Mouse (Mus musculus) ZHBTc4 (cell line): Measurements from ENCODE around the gene Abcc5.
"Not testable (repeated sequence)": the region's sequence is repeated elsewhere in the genome, so short reads cannot be mapped to it uniquely, and the experiment has no call there.

Experiments
- DNase-seq: peaks from one replicate; pipeline ENCODE4 v3.0.0-alpha.2; 2011; ENCODE audit warnings: low read depth, low spot score

The Abcc5 gene

GRCm38 (mm10) chr16:20425855-20426598, at the start of gene Abcc5:
Gene Abcc5 (minus strand): TSS chr16:20426394.
- peak; percentile 97 for DNase-seq

DNA sequence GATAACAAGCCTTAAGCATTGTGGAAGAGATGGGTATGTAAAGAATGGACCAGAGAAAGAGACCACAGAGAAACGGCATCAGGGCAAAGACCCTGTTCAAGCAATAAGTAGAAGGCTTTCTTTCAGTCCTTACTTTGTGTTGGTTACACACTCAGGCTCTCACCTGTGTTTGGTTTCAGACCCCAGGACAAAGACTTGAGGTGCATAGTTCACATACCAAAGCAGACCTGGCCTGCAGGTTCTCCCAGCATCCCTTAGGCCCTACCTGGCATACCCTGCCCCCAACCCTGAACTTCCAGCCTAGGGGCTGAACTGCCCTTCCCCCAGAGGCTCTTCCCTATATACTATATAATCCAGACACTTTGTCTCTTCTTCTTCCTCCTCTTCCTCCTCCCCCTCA, 49.1 kb upstream of the Abcc5 start:
- peak; percentile 33 for DNase-seq

GRCm38 (mm10) chr16:20474786-20475185, 48.6 kb upstream of the Abcc5 start:
- peak; percentile 33 for DNase-seq

DNA sequence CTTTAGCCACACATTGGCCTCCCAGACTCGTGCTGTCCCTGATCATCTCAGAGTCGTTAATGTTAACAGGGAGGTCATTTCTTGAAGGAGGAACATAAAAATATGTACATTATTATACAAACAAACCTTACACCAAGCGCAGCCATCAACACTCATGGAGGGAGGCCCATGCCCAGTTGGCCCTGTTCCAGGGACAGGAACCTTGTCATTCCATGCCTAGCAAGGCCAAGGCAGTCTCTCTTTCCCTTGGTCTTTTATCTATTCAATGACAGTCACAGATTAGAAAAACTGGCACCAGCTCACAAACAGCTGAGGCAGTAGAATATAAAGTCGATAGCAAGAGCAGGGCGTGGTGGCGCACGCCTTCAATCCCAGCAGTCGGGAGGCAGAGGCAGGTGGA, 48.0 kb upstream of the Abcc5 start:
- DNase-seq: peak; percentile 23

- DNase-seq: no peak
Measured at GRCm38 (mm10) chr16:20473748-20474147, 47.6 kb upstream of the Abcc5 start.

DNA sequence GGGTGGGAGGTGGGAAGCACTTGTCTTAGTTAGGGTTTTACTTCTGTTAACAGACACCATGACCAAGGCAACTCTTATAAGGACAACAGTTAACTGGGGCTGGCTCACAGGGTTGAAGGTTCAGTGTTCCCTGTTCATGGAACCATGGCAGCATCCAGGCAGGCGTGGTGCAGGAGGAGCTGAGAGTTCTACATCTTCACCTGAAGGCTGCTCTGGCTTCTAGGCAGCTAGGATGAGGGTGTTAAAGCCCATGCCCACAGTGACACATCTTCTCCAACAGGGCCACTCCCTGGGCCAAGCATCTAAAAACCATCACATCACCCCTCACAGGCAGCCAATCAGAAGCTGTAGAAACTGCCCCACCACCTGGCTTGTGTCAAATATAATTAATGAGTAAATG, 45.5 kb upstream of the Abcc5 start:
- DNase-seq: no peak

DNA sequence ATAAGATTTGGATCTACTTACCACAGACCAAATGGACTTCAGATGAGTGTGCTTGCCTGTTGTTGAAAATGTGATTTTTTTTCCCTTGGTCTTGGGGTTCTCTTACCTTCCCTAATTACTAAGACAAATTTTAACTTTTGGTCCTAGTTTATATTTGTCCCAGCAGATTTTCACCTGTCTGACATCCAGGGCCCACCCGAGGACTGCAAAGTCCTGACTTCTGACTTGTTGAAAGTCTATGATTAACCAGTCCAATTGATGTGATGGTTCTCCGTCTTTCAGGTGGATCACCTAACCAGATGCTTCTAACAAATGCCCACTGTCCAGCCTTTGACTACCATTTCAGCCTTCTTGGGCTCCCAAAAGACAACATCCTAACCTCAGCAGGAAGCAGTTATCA, 44.8 kb upstream of the Abcc5 start:
- DNase-seq: no peak

DNA sequence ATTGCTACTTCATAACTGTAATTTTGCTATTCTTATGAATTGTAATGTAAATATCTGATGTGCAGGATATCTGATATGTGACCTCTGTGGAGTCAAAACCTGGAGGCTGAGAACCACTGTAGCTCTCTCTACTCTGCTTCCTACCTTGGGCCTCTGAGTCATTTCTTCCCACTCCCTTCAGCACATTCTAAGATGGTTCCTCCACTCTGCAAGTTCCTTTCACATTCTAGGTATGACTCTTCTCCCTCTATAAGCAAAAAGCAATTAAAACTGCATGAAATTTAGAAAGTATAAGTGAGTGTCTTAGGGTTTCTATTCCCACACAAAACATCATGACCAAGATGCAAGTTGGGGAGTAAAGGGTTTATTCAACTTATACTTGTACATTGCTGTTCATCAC, 38.5 kb upstream of the Abcc5 start:
- no peak for DNase-seq

DNA sequence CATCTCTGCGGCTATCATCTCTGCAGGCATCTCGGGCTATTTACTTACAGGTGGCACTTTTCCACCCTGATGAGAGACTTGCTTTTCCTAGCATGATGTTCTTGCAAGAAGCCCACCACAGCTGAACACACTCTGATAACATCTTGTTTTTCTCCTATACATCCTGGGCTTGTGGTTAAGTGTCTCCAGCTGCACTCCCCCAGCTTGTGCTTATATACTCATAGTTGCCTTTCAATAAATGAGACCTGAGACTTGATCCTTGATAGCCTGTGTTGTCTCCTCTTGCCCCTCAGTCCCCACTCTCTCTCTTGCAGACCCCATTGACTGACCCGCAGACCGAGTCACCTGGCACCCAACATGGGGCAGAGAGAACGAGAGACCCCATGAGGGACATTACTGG, 32.5 kb upstream of the Abcc5 start:
- DNase-seq: not testable (repeated sequence)

DNA sequence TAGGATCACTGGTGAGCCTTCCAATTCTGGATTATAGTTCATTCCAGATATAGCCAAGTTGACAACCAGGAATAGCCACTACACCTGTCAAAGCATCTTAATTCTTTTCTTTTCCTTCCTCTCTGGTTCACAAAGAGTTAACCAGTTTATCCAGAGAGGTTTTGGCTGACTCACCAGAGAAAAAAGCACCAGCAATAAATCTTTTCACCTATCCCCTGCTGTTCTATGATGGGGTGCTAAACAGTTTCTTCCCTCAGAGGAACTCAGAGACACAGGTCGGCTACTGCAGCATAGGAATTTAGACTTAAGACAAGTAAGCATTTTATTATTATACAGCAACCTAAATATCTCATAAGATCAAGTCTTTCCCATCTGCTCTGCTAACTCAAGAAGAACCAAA, 29.9 kb upstream of the Abcc5 start:
- no peak for DNase-seq

DNA sequence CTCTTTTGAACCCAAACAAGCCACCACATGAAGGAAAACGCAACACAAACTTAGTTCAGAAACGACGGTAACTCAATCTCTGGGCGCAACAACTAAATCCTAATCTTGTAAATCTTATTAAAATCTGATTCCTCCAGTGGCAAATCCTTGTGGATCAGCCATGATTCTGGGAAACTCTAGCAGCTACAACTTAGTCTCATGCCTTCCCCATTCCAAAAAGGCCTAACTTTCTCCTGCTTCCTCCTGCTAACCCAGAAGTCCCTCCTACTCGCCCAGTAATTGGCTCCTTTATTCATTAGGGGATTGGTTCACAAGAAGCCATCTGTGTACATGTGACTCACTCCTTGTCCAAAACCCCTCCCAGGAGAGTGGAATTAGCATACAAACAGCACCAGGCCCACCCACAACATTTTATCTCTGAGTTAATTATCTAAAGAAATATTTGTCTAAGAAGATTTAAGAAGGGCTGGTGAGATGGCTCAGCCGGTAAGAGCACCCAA, 28.0 kb upstream of the Abcc5 start:
- peak; percentile 93 for DNase-seq

DNA sequence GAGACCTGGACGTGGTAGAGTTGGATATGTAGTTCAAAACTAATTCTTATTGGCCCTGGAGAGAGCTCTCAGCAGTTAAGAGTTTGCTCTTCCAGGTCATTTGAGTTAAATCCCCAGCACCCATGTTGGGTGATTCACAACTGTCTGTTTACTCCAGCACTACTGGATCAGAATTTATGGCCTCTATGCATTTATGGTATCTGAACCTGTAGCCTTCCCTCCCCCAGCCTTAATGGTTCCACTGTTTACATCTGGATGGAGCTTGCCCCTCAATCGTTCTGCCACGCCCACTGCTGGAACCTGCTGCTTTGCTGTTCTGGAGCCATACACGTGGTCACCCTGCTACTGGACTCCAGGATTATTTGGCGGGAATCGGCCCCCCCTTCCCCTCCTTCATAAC, 25.6 kb upstream of the Abcc5 start:
- peak; percentile 36 for DNase-seq

DNA sequence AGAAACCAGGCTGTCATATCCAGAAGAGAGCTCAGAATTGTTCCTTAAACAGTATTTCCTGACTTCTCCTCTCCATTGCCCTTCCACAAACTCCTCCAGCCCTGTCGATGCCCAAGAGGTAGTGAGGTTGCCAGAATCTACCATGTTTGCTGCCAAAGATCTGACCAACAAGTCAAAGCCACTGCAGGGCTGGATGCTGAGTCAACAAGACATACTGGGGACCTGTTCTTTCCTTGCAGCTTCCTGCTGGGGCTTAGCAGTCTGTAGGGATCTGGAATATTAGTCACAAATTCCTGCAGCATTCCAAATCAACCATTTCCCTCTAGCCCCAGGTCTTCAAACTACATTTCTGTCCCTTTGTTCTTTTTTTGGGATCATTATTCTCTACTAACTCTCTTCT, 19.7 kb upstream of the Abcc5 start:
- no peak for DNase-seq

DNA sequence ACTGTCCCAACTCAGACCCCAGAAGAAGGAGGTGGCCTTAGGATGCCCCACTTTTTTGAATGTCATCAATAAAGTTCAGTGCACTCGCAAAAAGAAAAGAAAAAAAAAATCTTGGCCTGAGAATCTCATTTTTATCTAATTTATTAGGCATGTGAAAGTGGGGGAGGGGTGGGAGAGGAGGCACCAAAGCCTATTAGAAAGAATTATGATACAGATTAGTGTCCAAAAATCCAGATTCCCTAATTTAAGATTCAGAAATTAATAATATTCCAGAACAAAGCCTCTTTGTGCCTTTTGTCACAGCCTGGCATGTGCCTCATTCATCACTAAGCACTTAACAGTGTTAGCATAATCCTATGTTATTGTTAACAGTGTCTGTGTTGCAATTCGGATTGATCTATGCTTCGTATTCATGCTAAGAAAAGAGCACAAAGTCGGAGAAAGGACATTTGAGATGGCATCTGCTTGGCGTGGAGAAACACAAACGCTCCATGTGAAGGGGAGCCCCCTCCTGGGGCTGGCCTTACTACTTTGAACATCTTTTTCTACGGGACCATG, 18.7 kb upstream of the Abcc5 start:
- DNase-seq: no peak

DNA sequence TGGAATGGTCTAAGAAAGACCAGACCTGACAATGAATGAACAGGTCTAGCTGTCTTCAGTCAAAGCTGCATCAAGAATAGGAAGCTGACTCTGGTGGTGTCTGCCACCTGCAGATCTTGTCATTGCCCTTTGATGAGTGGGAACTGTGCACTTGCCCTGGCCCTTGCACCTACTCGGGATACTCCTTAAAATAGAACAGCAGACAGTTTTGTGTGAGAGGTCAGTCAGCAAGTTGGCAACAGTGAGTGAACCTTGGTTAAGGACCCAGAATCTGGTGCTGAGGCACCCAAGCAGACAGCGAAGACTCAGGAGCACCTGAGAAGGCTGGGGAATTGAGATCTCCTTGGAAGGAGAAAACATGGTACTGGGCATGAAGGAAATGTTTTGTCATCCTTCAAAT, 16.7 kb upstream of the Abcc5 start:
- DNase-seq: no peak

DNA sequence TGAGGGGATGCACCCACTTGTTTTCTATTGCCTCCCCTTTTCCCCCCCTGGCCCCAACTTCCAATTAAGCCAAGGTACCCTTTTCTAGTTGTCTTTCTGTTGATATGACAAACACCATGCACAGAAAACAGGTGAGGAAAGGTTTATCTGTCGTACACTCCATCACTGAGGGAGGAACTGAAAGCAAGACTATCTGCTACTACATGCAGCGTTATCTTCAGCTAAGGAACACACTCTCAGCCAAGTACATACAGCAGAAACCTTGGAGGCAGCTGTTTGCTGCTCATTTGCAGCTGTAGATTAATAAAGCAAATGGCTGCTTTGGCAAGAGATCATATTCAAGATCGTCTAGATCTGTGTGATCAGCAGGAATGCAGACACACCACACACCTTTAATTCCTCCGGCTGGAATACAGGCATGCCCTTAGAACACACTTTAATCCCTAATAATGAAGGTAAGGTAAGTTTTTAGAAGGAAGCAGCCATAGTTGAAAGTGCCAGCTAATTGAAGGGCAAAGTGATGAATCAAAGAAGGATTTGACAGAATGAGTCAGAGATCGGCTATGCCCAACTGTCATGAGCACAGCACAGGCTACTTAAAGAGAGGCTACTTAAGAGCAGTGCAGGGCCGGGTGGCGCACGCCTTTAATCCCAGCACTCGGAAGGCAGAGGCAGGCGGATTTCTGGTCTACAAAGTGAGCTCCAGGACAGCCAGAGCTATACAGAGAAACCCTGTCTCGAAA, 12.7 kb upstream of the Abcc5 start:
- peak; percentile 41 for DNase-seq

DNA sequence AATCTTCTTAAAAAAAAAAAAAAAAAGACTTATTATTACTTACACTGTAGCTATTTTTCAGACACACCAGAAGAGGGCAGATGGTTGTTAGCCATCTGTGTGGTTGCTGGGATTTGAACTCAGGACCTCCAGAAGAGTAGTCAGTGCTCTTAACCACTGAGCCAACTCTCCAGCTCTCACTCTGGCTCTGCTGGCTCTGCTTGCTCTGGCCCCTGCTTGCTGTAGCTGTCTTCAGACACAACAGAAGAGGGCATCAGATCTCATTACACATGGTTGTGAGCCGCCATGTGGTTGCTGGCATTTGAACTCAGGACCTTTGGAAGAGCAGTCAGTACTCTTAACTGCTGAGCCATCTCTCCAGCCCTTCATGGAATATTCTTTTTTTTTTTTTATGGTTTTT, 11.9 kb upstream of the Abcc5 start:
- DNase-seq: not testable (repeated sequence)

GRCm38 (mm10) chr16:20436281-20436680, 10.1 kb upstream of the Abcc5 start:
- no peak for DNase-seq

GRCm38 (mm10) chr16:20429328-20429727, 3.1 kb upstream of the Abcc5 start:
- no peak for DNase-seq

DNA sequence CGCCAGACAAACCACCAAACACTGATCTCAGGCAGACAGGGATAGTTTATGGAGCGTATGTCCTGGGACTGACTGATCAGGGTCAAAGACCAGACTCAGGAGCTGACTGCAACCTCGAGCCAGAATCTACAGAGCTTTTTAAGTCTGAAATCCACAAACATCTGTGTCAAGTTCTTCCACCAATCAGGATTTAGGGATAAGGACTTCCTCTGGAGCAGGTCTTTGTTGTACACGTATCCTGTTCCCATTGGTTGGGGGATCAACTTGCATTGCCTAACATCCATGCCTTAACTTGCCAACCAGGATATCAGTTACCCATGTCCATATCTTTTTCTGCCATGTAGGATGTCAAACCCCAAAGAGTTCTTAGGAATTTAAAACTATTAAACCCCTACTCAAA, 1.4 kb upstream of the Abcc5 start:
- no peak for DNase-seq

DNA sequence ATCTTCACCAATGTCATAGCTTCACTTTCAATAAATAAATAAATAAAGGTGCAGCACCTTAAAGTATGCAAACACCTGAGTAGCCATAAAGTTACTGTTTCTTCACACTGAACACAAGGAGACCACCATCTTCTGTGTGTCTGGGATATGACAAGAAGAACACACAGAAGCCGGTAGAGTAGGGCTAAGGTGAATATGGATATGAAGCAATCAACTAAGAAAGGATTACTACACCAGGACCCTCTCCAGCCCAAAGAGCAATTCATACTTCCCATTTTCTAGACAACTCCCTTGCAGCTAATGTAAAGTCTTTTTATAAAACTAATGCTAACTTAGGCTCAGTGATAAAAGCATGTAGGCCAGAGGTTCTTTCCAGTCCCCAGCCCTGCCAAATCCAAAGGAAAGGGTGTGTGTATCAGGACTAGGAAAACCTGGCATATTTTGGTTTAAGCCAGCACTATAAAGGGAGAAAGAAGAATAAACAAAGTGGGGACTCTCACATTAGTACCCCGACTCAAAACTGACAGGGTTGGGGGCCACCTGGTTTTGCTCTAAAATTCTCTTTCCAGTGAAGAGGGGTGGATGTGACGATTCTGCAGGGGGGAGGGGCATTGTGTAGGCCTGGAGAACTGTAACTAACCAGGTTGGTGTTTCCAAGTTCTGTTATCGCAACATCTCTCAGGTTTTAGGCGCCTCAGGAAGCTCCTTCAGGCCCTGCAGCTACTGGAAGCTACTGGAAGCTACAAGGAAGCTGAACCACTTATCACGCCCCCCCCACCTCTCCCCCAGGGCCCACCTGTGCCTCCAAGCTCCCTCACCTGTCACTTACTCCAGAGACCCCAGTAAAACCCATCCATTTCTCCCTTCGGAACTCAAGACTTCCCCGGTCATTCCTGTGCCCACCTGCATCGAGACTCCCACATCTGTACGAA, 1.2 kb downstream of the Abcc5 start:
- DNase-seq: no peak

DNA sequence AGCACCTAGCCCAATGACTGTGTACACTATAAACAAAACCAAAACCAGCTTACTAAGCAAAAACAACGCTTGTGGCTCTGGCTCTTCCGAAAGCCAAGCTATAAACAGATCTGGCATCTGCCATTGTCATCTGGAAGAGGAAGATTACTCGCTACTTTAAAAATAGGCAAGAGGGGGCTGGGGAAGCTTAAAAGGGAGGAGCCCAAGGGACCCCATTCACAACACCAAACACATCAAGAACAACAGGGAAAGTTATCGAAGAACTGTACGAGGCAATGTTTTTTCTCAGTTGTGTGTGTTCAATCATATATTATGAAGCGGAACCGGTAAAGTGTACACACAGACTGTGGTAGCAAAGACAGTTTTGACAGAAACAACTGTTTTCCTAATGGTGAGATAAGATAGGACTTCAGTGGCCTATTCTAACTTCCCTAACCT, 1.9 kb downstream of the Abcc5 start:
- DNase-seq: no peak
